Mouse (Mus musculus) embryonic fibroblast, embryonic 13.5 days (primary cell): ENCODE data around the gene Anxa11.

ENCODE experiments used
- CTCF ChIP-seq: IDR thresholded peaks from 2 replicates; pipeline ENCODE4 v1.5.1; 2011; ENCODE audit warnings: mild to moderate bottlenecking, control low read depth, low read length, moderate library complexity, borderline replicate concordance; ENCODE audit not compliant: insufficient read depth
- POLR2A ChIP-seq: IDR thresholded peaks from 2 replicates; pipeline ENCODE4 v1.6.1; 2011; ENCODE audit warnings: low read depth, mild to moderate bottlenecking, control low read depth, low read length, moderate library complexity

DNA sequence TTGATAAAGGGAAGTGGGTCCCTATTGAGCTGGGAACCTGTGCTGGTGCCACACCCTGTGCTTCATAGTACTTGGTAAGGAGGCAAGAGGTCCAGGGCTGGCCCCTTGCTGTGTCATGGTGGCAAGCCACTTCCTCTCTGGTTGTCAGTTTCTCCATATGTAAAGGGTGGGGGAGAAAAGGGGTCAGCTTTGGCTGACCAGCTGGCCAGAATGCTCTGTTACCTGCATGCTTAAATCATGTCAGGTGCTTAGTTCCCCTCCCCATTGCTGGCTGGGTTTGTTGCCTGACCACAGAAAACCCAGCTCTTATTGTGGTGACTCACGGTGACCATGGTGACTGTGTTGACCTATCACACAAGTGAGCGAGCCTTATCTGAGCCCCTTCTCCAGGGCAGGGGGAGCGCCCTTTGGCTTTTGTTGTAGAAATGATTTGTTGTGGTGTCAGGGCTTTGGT, 15.2 kb downstream of the Anxa11 start:
- TF ChIP-seq CTCF (no peak), POLR2A (no peak)
